Mouse (Mus musculus): ENCODE data around the gene Ccdc110.

The Ccdc110 gene

DNA sequence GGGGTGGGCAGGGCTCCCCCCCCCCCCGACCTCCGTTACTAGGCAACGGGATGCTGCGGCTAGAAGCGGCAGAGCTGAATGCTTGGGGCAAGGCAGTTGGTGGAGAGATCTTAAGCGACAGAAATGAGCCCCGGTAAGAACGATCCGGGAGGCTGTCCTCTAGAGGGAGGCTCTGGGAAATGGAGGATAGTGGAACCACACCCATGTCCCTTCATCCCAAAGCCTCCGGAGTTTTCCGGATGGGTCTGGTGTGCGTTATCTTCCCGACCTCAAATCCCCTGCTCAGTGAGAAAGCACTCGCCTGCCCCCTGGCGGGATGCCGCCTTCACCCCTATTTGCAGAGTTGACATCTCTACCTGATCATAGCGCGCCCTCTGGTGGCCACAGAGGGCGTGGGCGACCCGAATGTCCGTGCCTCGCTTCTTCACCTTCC is at the start of gene Ccdc110:
Gene Ccdc110, plus strand, starts transcription at position 38 of the 433 bp plus-strand sequence.
- DNase-seq = peak; percentile 94

DNA sequence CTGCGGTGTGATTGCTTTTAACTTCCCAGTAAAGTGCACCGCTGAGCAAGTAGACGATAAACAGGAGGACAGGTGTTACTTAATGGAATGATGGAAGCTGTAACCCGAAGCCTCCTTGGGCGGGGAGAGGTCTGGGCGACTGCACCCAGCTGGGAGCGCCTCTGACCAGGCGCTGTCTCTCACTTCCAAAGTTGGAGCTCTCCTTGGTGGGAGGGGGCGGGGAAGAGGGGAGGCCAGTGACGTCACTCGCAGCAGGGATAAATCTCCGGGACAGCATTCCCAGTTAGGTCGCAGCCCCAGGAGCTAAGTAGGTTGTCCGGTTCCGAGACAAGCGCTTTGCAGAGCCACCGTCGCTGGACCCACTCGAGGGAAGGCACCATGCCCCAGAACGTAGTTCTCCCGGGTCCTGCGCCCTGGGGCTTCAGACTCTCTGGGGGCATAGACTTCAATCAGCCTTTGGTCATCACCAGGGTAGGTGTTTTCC is 49.2 kb upstream of the Ccdc110 start, which contains the start of gene Pdlim3:
Gene Pdlim3, plus strand, starts transcription at position 260 of the 484 bp plus-strand sequence.
- peak; percentile 52 for DNase-seq

DNA sequence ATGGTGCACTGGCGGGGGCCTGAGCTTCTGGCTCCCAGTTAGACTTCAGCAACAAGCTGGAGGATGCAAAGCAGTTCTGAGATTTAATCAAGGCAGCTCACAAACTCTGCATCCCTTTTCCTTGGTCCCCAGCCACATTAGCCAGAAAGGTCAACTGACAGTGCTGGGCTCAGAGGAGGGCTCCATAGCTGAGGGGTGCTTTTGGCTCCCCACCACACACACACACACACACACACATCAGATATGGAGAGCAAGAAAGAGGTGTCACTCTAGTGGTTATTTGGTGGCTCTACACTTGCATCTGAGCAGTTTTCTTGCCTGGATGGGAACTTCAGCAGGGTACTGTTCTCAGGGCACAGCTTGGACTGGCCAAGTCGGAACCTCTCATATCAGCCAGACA is 48.6 kb upstream of the Ccdc110 start:
- DNase-seq = no peak

DNA sequence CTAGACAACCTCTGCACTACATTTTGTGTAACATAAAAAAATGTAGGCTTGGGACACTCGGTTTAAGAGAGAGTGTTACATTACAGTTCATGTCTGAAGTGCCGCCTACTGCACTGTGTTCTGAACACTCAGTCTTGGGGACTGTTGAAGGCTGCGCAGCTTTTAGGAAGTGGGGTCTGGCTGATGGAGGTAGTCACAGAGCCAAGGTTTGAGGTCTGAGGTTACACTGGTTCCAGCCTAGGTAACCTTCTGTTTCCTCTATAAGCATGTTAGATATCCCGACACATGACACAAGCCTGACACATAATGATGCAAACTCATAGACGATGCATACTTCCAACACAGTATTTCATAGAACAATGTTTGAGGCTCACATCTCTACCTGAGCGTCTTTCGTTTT is 44.7 kb upstream of the Ccdc110 start:
- no peak for DNase-seq

DNA sequence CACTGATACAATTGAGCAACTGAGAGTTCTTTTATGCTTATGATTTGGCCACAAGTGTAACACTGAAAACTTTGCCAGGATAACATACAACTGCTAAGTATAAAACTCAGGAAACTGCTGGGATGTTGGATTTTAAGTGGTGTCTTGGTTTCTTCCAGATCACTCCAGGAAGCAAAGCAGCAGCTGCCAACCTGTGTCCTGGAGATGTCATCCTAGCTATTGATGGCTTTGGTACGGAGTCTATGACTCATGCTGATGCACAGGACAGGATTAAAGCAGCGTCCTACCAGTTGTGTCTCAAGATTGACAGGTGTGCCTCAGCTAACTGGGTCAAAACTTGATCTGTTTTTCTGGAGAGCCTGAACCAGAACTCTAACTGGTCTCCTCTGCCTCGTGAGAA is 37.8 kb upstream of the Ccdc110 start:
- no peak for DNase-seq

DNA sequence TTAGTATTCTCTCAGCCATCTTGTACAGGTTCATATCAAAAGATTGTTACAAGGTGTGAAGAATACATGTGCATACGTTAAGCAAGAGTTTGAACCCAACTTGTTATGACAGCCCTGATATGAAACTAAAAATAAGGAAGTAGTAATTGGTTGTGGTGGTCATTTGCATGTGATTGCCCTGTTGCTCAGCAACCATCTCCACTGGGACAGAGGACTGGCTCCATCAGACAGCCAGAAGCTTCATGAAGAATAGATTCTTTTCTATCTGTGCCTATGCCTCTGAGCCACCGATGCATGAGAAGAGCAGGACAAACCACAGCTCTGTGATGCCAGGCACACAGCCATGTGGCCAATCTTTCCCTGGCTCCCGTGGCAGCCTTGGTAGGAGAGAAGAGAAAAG is 34.6 kb upstream of the Ccdc110 start:
- DNase-seq = no peak

DNA sequence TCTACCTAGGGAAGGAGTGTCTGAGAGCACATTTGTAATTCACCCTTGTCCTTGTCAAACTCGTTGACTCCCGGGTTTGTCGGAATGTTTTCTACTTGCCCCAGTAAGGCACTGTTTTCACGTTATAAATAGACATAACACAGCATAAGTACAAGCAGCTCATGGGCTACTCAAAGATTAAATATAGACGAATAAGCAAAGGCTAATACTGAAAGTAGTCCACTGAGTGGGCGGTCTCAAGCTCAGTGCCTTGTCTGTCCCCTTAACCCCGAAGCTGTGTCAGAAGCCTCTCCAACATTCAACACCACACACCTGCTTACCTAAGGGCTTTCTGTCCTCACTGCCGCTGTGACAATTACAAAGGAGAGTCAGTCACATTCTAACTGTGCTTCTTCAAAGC is 32.8 kb upstream of the Ccdc110 start:
- no peak for DNase-seq

DNA sequence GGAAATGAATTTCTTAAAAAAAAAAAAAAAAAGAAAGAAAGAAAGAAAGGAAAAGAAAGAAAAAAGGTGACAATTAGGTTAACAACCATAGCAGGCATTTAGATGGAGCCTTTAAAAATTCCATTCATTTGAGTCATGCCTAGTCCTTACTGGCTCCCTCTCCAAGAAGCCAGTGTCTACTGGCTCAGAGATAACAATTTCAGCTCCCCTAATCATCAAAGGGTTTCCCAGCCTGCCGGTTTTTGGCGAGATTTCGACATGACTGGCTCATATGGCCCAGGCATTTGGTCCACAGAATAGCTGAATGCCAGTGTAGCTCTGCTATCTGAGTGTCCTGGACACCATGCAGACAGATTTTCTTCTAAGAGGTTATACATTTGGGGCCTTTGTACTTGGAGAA is 30.8 kb upstream of the Ccdc110 start:
- no peak for DNase-seq

DNA sequence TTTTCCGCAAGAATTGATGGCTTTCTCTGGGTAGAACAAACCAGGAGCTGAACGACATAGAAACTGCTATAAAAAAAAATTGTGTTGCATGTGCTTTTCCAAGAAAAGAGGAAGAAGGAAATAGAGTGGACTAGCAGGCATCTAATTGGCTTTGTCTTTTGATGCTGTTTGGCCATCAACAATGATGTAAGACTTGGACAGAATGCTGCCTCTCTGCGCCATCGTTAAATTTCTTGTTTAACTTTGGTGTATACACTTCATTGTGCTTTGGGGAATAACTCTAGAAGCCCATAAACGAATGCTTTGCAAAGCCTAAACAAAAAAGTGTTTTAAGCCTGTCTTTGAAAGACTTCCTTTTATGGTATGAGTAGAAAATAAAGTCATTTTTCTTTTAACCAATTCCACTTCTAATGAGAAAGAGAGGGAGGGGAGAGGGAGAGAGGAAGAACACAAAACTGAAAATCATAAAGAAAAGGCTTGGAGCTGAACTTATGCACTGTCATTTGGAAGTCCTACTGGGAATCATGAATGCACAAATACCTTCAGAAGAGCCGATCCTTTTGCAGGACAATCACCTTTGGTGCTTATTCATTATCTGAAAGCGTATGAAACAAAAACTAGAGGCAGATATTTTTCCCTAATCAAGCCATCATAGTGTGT is 28.7 kb upstream of the Ccdc110 start:
- DNase-seq = no peak

DNA sequence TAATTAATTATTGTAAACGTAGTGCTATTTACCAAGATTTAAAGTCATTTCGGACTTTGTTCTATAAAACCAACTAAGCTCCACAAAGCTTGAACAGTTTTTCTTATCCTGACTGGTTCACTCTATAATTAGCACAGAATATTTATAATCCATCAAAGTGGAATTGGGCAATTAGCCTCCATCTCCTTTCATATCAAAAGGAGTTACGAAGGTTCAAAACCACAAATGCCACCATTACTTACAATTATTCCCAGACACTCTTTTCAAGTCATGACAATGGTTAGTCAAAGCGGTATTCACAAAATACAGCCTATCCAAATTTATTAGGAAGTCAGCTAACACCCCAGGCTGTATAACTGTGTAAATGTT is 28.2 kb upstream of the Ccdc110 start:
- no peak for DNase-seq

DNA sequence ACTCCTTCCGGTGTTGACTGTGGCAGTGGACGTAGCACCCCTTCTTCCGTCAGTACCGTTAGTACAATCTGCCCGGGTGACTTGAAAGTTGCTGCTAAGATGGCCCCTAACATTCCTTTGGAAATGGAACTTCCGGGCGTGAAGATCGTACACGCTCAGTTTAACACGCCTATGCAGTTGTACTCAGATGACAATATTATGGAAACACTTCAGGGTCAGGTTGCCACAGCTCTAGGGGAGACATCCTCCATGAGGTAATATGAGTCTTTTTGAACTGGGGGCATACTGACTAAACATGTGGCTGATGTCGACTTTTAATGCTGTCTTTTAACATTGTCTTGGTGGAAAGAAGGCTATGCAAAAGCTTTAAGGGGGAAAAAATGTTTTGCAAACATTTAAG is 20.7 kb upstream of the Ccdc110 start:
- DNase-seq = no peak

DNA sequence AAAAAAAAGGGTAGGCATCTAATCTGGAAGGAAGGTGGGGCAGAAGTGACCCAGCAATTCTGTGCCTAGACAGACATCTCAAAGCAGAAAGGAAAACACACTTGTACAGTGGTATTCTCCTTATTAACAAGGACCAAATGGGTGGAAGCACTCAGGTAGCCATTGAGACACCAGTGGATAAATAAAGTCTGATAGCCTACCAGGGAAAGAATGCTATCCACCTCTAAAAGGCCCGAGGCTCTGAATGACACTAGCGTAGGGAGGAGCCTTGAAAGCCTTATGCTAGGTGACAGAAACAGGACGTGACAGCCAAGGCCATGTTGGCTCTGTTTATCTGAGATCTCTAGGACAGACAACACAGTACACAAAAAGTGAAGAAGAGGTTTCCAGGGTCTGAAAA is 17.9 kb upstream of the Ccdc110 start:
- DNase-seq = no peak

DNA sequence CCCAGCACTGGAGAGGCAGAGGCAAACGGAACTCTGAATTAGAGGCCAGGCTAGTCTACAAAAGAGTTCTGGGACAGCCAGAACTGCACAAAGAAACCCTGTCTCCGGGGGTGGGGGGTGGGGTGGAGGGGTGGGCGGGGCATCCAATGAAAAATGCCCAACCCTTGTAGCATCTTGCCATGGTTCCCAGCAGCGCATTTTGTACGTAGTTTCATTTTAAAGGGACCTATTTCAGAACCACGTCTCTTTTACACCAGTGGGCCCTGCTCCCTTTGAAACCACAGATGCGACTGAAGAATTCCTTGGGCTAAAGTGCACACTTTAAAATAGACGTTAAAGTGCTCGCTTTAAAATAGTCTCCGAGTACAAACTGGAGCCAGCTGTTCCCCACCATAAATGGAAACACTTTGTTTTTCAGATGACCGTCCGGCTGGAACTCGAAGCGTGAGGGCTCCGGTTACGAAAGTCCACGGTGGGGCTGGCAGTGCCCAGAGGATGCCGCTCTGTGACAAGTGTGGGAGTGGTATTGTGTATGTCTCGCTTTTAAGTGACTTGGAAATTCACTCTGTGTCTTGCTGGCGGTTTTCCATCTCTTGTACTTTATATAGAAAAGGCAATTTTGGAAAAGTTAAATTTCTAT is 17.3 kb upstream of the Ccdc110 start:
- DNase-seq = no peak

DNA sequence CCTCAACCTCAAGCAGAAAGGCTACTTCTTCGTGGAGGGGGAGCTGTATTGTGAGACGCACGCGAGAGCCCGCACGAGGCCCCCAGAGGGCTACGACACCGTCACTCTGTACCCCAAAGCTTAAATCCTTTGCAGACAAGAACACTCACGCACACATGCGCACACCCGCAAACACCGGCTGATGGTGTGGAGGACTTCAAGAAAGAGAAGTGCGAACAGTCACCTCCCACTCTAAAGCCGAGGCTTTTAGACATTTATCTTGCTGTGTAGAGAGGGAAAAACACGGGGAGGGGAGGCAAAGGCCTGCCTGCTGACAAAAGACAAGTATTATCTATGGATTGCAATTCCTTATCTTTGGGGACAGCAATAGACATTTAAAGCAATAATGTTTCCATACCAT is 15.5 kb upstream of the Ccdc110 start:
- no peak for DNase-seq

DNA sequence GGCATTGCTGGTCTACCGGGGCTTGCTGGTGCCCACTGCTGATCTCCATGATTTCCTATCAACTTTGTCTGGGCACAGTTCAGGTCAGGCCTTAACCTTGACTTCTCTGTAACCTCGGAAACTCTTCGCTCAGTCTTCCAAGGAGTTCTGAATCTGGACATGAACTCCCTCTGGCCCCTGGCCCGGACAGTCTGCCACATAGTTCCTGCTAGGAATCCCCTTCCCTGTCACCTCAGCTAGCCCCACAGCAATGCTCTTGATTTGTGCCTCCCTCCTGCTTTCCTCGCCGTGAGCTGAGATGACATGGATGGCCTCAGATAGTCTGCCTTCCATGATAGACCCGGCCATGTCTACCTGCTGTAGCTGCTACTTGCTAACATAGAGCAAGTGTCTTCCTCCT is 14.0 kb upstream of the Ccdc110 start:
- no peak for DNase-seq

DNA sequence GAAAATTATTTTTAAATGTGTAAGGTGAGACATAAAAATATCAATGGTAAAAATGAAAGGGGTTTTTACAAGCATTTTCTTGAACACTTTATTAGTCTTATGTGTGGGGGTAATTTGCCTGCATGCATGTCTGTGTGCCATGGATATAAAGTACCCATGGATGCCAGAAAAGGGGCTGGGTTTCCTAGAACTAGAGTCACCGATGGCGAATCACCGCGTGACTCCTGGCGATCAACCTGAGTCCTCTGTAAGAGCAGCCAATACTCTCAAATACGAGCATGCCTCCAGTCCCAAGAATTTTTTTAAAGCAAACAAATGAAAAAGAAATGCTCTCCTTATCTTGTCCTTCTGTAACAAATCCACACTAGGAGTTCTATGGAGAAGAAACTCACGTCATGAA is 12.3 kb upstream of the Ccdc110 start:
- no peak for DNase-seq

DNA sequence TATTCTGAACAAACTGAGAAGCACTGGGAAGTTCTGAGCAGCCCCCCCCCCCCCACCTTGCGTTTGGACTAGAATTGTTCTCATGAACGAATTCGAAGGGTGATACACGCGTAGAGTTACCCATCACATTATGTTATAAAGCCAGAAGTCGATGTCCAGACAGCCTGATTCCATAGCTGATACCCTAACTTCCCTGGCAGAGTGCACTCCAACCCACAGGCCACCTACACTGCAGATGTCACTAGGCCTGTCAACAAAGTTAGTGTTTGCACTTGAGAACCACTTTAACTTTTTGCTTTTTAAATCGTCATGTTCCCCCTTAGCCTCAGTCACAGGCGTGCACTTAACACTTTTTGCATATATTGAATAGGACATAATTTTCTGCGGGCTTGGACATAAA is 2.6 kb downstream of the Ccdc110 start:
- no peak for DNase-seq

DNA sequence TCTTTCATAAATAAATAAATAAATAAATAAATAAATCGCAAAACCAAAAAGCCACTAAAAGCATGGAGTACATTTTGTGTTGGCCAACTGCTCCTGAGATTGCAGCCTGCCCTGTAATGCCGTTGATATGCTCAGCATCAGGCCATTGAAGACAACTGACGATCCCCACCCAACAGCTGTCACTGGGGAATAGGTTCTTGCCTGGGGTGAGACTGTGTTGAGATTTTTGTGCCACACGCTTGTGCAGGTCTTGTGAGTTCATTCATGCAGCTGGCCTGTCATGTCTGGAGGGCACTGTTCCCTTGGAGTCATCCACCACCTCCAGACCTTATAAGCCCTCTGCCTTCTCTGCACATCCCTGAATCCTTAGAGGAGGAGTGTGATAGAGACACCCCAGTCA is 11.9 kb downstream of the Ccdc110 start:
- no peak for DNase-seq

DNA sequence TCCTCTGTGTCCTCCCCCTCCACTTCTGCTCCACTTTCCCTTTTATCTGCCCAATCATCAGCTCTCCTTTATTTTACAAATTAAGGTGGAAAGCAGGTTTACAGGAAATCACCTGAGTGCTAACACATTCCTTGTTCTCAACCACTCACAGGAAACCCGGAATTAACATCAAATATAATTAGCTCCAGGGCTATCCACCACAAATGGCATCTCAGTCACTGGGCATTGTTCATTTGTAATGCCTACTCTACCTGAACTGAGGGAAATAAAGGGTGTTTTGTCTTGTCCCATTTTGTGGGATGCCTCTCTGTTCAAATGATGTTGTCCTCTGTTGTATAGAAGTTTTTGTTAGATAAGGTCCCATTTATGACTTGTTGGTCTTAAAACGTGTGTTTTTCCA is 16.2 kb downstream of the Ccdc110 start:
- DNase-seq = no peak

DNA sequence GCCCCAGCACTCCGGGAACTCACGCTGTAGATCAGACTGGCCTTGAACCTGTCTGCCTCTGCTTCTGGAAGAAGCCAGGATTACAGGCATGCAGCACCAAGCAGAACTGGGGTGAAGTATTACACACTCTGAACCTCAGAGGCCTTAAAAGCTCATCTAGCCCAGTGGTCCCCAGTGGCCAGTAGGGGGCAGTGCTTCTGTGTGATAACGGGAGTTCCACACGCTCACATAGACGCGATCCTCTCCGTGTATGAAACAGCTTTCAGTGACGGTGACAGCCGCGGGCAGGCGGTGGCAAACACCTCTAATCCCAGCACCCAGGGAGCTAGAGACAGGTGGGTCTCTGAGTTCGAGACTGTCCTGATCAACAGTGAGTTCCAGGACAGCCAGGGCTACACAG is 36.5 kb downstream of the Ccdc110 start:
- no peak for DNase-seq

DNA sequence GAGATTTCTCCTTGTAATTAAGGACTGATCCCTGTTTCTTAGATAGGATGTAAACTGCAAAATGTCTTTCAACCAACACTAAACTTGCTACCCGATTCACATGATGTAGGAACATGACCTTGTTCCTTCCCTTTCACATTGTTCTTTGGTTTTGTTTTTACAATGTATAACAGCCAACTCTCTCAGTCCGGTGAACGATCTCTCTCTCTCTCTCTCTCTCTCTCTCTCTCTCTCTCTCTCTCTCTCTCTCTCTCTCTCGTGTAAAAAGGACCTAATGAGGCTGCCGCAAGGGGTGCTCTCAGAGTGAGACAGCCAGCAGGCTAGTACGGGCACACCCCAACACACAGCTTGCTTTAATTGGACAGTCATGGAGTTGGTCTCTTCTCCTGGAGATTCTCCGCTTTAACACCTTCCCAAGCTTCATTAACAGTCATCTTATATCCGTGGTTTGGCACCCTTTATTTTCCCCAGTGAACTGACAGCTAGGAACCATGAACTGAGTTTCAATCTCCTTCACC is 39.6 kb downstream of the Ccdc110 start:
- DNase-seq = no peak

DNA sequence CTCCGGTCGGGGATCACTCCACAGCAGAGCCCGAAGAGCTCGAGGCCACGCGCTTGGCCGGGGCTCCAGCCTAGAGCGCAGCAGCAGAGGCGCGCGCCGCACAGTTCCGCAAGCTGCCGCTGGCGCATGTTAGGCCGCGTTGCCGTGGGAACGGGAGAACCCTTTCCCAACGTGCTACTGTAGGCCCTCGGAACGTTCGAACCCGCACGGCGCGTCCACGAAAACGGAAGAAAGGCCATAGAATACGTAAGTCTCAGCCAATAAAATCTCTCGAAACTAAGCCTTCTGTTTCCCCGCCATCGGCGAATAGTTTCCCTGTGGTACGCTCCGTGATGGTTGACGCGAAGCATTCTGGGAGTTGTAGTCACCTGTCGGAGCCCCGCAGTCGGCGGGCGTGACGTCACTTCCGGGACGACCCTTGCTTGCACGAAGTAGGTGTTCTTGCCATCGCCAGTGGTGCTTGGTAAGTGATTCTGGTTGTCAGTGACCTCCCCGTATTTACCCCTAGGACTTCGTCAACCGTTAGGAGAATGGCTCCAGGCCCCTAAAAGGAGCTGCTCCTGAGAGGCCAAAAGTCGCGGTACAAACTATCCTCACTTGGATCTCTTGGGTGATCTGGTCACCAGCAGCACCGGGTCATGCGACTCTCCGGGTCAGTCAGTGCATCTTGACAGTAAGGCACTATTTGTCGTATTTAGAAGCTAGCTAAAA is 40.9 kb downstream of the Ccdc110 start, which contains the start of the genes 1700029J07Rik and Ufsp2:
Gene 1700029J07Rik, minus strand, starts transcription at position 127 of the 711 bp plus-strand sequence.
Gene Ufsp2, plus strand, starts transcription at position 403 of the 711 bp plus-strand sequence.
- peak; percentile 99 for DNase-seq

DNA sequence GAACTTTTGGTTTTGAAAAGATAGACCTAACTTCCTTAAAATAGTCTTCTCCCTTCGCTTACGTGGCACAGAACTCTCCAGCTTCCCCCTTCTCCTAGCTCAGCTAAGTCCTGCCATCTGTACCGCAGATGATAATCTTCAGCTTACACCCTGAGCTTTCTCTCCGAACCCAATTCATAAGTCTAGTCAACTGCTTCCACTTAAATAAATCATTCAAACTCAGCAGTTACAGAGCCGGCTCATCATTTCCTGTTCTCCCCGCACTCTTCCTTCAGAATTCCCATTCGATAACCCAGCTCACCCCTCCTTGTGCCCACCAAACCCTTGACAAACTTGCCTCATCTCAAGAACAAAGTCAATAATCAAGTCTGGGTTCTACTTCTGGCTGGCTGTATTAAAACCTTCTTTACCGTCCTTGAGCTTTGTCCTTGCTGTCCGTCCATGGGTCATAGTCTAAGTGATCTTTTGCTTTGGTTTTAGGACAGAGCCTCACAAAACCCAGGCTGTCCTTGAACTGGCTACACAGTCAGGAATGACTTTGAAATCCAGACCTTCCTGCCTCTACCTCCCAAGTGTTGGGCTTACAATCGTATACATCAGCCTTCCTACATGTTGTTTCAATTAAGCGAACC is 41.5 kb downstream of the Ccdc110 start:
- DNase-seq = no peak
